Comparison of ENCODE assay signal across 8 mouse cellular contexts in genomic region chr9:92374705-92375199, GRCm38 (mm10).
DNase-seq lines count a peak whose midpoint lies in the region; ATAC-seq and TF ChIP-seq lines count a peak whose summit lies in the region.

No protein-coding gene starts in this region.

- no peak overlapping the region for H3K27ac ChIP-seq in limb, embryonic 12.5 days
- no peak overlapping the region for H3K27ac ChIP-seq in limb, embryonic 10.5 days
- no peak overlapping the region for H3K27ac ChIP-seq in kidney, embryonic 16.5 days (ENCODE audit: low read length)
- no peak overlapping the region for H3K27ac ChIP-seq in midbrain, postnatal 0 days (ENCODE audit: low read depth, low read length)

- H3K9ac ChIP-seq in limb, embryonic 12.5 days (replicated peaks) = no peak overlapping the region
- H3K9ac ChIP-seq in kidney, embryonic 16.5 days (replicated peaks; ENCODE audit: low read length) = no peak overlapping the region
- no peak overlapping the region for H3K9ac ChIP-seq in midbrain, postnatal 0 days (replicated peaks; ENCODE audit: low read length, poor library complexity, severe bottlenecking)

- ATAC-seq in limb, embryonic 12.5 days (ENCODE audit: insufficient number of reproducible peaks, insufficient read depth, low FRiP score, low TSS enrichment, low read depth) = 0 out of 2 replicates have a peak, but pooled peaks have one; percentile 42
- ATAC-seq in kidney, embryonic 16.5 days (ENCODE audit: low FRiP score, low TSS enrichment) = peak; percentile 76
- 0 out of 2 replicates have a peak, but pooled peaks have one; percentile 47 for ATAC-seq in midbrain, postnatal 0 days (ENCODE audit: low FRiP score)

- H3K4me2 ChIP-seq in limb, embryonic 12.5 days = no peak overlapping the region
- no peak overlapping the region for H3K4me2 ChIP-seq in kidney, embryonic 16.5 days (replicated peaks; ENCODE audit: low read depth, low read length)
- no peak overlapping the region for H3K4me2 ChIP-seq in midbrain, postnatal 0 days (ENCODE audit: low read depth, low read length, poor library complexity, severe bottlenecking)

- WGBS in limb, embryonic 12.5 days = 33% methylated on average over 7 of the region's 7 CpGs
- 35% methylated on average over 7 of the region's 7 CpGs for WGBS in limb, embryonic 10.5 days
- 41% methylated on average over 7 of the region's 7 CpGs for WGBS in kidney, embryonic 16.5 days
- WGBS in midbrain, postnatal 0 days = 68% methylated on average over 7 of the region's 7 CpGs

- no peak overlapping the region for H3K4me3 ChIP-seq in limb, embryonic 12.5 days (replicated peaks)
- H3K4me3 ChIP-seq in limb, embryonic 10.5 days = no peak overlapping the region
- no peak overlapping the region for H3K4me3 ChIP-seq in kidney, embryonic 16.5 days (ENCODE audit: low read length)
- no peak overlapping the region for H3K4me3 ChIP-seq in midbrain, postnatal 0 days (ENCODE audit: low read depth, low read length)

- H3K9me3 ChIP-seq in limb, embryonic 12.5 days = no peaks in the 10 kb centered on the region
- no peaks in the 10 kb centered on the region for H3K9me3 ChIP-seq in limb, embryonic 10.5 days (replicated peaks)
- H3K9me3 ChIP-seq in kidney, embryonic 16.5 days (ENCODE audit: low read length) = no peaks in the 10 kb centered on the region
- H3K9me3 ChIP-seq in midbrain, postnatal 0 days (ENCODE audit: low read length) = no peaks in the 10 kb centered on the region

- H3K36me3 ChIP-seq in limb, embryonic 12.5 days = no peaks in the 10 kb centered on the region
- H3K36me3 ChIP-seq in limb, embryonic 10.5 days = no peaks in the 10 kb centered on the region
- no peaks in the 10 kb centered on the region for H3K36me3 ChIP-seq in kidney, embryonic 16.5 days (ENCODE audit: insufficient read depth, low read length)
- no peaks in the 10 kb centered on the region for H3K36me3 ChIP-seq in midbrain, postnatal 0 days (ENCODE audit: insufficient read depth, low read length)

- H3K27me3 ChIP-seq in limb, embryonic 12.5 days = no peaks in the 10 kb centered on the region
- H3K27me3 ChIP-seq in limb, embryonic 10.5 days (ENCODE audit: low read depth, poor library complexity, severe bottlenecking) = no peaks in the 10 kb centered on the region
- no peaks in the 10 kb centered on the region for H3K27me3 ChIP-seq in kidney, embryonic 16.5 days (ENCODE audit: insufficient read depth, low read length)
- H3K27me3 ChIP-seq in midbrain, postnatal 0 days (ENCODE audit: insufficient read depth, low read length) = no peaks in the 10 kb centered on the region

- H3K4me1 ChIP-seq in limb, embryonic 12.5 days (replicated peaks) = peaks cover 17% of the 10 kb centered on the region
- peaks cover 35% of the 10 kb centered on the region for H3K4me1 ChIP-seq in limb, embryonic 10.5 days
- peaks cover 8% of the 10 kb centered on the region for H3K4me1 ChIP-seq in kidney, embryonic 16.5 days (ENCODE audit: insufficient read depth, low read length)
- H3K4me1 ChIP-seq in midbrain, postnatal 0 days (ENCODE audit: insufficient read depth, low read length) = no peaks in the 10 kb centered on the region

- no peak for TF ChIP-seq CTCF in midbrain, postnatal 0 days (IDR thresholded peaks at IDR 0.05)

- DNase-seq in limb, embryonic 10.5 days (ENCODE audit: low spot score) = no peak
- peak; percentile 41 to 56 for DNase-seq in heart, adult 18-20 months
- peak; percentile 60 for DNase-seq in midbrain, postnatal 0 days (ENCODE audit: low spot score)
- DNase-seq in retina, embryonic 14.5 days (ENCODE audit: low spot score) = no peak
- DNase-seq in ovary, postnatal 14 days (ENCODE audit: low spot score) = no peak
- DNase-seq in spleen, adult 18-20 months = no peak

Comparison
In these comparisons a context has a peak if more than half of its experiments do, and no peak if none do; other contexts are left out.
1. DNase-seq: peak in heart, adult 18-20 months (2 of 2) and midbrain, postnatal 0 days (single experiment); none in limb, embryonic 10.5 days (single experiment), retina, embryonic 14.5 days (single experiment), ovary, postnatal 14 days (single experiment) and spleen, adult 18-20 months (0 of 2).
2. Peak in every context shown above with its lines, with median percentiles within 50 percentile points of each other: ATAC-seq.